Mouse (Mus musculus) urinary bladder, postnatal 25 days (tissue): Measurements from ENCODE around the gene Isyna1.

Source experiments
- DNase-seq: peaks from one replicate; pipeline ENCODE4 v3.0.0; 2022; ENCODE audit warnings: low spot score

The Isyna1 gene

GRCm38 (mm10) chr8:70627041-70627440 lies 32.9 kb downstream of the Isyna1 start:
- no peak for DNase-seq

GRCm38 (mm10) chr8:70628986-70629490 lies 34.9 kb downstream of the Isyna1 start:
- DNase-seq = no peak

GRCm38 (mm10) chr8:70629574-70630531 lies 35.7 kb downstream of the Isyna1 start:
- peak; percentile 85 for DNase-seq

- peak; percentile 46 for DNase-seq
These were observed 36.6 kb downstream of the Isyna1 start for GRCm38 (mm10) chr8:70630532-70631381.

GRCm38 (mm10) chr8:70631436-70631835 lies 37.3 kb downstream of the Isyna1 start:
- DNase-seq = no peak

GRCm38 (mm10) chr8:70632346-70632892 lies 38.2 kb downstream of the Isyna1 start, which contains the start of gene Gdf15:
Gdf15 (minus strand) TSS chr8:70632456.
- DNase-seq = no peak

- DNase-seq = peak; percentile 53
These were observed 39.9 kb downstream of the Isyna1 start for GRCm38 (mm10) chr8:70634066-70634465.

GRCm38 (mm10) chr8:70635527-70635926 lies 41.4 kb downstream of the Isyna1 start:
- no peak for DNase-seq

GRCm38 (mm10) chr8:70636838-70637237 lies 42.7 kb downstream of the Isyna1 start:
- no peak for DNase-seq

- DNase-seq = no peak
These were observed 44.6 kb downstream of the Isyna1 start for GRCm38 (mm10) chr8:70638752-70639151.

GRCm38 (mm10) chr8:70643019-70643418 lies 48.8 kb downstream of the Isyna1 start:
- no peak for DNase-seq

GRCm38 (mm10) chr8:70644065-70644464 lies 49.9 kb downstream of the Isyna1 start:
- no peak for DNase-seq

- no peak for DNase-seq
These were observed 51.5 kb downstream of the Isyna1 start for GRCm38 (mm10) chr8:70645501-70646224.

- DNase-seq = no peak
These were observed 52.2 kb downstream of the Isyna1 start for GRCm38 (mm10) chr8:70646369-70646768.

- no peak for DNase-seq
These were observed 52.6 kb downstream of the Isyna1 start for GRCm38 (mm10) chr8:70646775-70647174.
